Mouse (Mus musculus) thymus, postnatal 4 days (tissue): ENCODE measurements around the gene Dock8.

ENCODE experiments used
- DNase-seq: peaks from one replicate; pipeline ENCODE4 v3.0.0; 2021

The Dock8 gene

GRCm38 (mm10) chr19:24999201-24999886 lies at the start of gene Dock8:
Gene Dock8 (plus strand): TSS chr19:24999534.
- DNase-seq = peak; percentile 85

DNA sequence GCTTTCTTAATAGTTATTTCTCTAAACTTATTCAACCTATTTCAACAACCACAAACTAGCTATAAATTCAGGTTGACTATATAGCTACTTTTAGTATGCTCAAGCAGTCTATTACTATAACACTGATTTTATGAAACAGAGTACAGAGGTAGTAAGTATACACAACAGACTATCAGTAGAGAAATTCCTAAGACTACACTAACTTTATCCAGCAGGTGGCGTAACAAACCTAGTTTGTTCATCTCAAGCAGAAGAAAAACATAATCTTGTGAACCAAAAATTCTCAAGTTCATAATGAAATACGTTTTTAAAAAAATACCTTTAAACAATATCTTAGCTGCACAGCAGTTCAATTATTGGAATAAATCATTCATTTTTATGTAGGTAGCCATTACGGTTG lies 40.8 kb upstream of the Dock8 start:
- no peak for DNase-seq

DNA sequence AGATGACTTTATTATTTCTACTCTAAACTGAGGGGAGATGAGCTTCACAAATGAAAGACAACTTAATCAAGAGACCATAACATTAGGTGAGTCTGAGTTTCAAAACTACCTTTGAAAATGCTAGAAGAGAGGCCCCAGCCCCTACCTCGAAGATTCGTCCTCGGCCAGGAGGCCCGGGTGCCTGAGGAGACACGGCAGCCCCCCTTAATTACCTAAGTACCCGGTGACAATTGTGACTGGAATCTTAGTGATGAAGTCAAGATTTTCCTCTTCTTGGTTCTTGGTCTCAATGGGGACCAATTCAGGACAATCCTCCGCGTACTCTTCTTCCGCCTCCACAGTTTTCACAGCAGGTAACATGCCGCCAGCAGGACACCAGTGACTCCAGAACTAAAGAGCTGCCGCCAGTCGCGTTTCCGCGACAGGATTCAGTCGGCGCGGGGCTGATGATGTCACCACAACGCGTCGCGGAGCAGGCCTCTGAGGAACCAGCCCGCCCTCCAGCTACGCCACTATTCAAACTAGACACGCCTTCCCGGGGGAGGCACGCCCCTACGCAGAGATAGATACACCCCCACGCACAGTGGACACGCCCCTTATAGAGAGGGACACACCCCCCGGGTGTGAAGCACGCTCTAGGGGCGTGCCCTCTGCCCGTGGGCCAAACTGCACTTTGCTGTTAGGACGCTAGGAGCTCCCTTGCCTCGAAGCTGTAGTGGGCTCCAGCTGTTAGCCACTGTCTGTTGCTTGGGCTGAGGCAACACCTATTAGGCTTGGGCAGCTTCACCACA lies 38.0 kb upstream of the Dock8 start, which contains the start of gene Cbwd1:
Gene Cbwd1 (minus strand): TSS at position 439 of the 791 bp plus-strand sequence.
- DNase-seq = peak; percentile 99

GRCm38 (mm10) chr19:24966203-24966602 lies 33.1 kb upstream of the Dock8 start:
- no peak for DNase-seq

- DNase-seq = no peak
Observed at GRCm38 (mm10) chr19:24966941-24967340, 32.4 kb upstream of the Dock8 start.

DNA sequence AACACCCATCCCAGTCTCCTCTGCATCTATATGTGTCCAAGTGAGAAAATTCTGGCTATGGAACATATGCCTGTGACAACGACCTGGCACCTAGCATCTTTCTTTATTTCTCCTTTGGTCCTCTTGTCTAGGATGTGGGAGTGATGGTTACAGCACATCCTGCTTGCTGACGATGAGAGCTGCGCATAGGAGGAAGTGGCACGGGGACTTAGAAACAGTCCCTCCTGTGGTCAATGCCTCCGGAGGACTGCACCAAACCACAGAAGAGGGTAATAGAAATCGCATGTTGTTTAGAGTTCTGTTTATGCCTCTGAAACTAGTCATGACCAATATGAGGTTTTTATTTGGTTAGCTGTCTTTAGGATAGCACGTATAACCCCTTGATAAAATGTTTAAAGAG lies 28.0 kb upstream of the Dock8 start:
- DNase-seq = no peak

GRCm38 (mm10) chr19:24972701-24973390 lies 26.5 kb upstream of the Dock8 start:
- no peak for DNase-seq

GRCm38 (mm10) chr19:24977991-24978390 lies 21.3 kb upstream of the Dock8 start:
- no peak for DNase-seq

GRCm38 (mm10) chr19:24978852-24979842 lies 20.2 kb upstream of the Dock8 start:
- DNase-seq = no peak

- DNase-seq = no peak
Observed at GRCm38 (mm10) chr19:24981294-24981693, 18.0 kb upstream of the Dock8 start.

- DNase-seq = no peak
Observed at GRCm38 (mm10) chr19:24983050-24983449, 16.3 kb upstream of the Dock8 start.

DNA sequence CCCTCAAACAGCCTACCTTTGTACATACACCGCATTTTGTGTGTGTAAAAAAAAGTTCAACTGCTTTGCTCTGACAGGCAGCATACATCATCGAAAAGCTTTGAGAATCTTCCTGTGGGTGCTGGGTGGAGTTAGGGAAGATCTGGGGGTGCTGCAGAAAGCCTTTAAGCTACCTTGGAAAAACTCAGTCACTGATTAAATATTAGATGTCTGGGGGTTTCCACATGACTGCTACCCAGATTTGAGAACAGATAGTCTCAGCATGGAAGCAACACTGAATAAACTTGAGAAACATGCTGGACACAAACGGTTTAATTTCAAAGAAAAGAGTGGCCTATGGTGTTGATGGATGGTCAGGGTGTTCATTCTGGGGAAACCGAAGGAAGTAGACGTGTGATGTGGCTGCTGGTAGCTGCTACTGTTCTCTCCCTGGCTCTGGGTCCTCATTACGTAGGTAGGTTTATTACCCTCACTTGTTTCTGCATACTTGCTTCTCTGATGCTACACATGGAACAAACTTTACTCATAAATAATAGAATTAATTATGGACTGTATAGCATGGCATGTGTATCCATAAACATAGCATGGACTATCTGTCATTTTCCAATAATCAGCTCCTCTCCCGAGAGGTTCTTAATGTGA lies 15.4 kb upstream of the Dock8 start:
- no peak for DNase-seq

- no peak for DNase-seq
Observed at GRCm38 (mm10) chr19:24985045-24985444, 14.3 kb upstream of the Dock8 start.

DNA sequence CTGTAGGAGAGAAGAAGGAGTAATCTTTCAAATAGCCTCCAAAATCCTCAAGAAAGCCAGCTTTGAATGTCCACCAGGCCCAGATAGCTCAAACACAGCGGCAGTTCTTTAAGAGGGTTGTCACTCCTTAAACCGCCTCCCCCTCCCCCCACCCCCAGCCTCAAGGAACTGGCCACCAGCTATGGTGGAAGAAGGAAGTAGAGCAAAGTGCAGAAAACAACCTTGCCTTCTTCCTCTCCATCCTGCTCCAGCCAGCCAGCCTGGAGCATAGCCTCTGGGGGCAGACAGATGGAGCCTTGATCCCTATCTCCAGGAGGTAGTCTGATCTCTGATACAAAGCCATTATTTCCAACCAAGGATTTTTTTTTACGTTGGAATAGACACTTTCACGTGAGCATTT lies 12.0 kb upstream of the Dock8 start:
- no peak for DNase-seq

DNA sequence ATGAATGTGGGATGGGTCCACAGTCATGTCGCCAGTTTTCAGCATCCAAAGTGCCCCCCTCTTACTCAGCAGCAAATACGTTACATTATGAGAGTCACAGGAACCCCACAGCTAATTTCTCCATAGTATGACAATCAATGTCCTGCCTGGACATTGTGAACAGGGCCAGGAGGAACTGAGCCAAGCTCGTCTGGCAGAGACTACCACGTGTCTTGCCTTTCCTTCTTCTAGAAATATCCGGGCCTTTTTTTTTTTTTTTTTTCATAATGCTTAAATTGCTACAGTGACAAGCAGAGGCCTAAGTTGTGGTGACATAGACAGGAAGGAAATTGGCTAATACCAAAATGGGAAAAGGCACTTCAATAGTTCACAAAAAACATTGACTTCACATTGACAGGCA lies 10.5 kb upstream of the Dock8 start:
- DNase-seq = no peak

DNA sequence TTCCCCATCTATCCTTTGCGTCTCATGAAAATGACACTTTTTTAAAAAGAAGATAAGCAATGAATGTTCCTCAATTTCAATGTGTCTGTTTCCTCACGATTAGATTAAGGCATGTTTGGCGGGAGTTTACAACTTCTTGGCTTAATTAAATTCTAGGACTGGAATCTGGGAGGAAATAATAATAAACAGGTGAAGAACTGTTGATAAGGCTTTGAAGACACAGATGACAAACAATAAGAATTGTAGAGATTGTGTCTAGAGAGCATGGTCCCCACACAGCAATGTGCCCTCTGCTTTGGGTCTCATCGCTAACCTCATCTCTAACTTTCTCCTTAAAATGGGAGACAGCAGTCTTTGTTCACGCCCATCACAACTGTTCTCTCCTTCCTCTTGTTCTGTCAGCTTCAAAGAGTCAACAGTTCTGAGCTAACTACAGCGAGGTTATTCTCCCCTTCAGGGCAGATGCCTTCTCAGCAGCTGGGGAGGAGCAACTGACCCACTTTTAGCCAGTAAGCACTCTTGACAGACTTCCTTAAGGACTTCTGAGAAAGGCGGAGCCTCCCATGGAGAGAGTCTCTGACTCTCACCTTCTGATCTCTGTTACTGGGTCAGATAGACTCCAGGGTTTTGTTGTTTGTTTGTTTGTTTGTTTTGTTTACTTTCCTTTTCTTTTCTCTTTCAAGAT lies 9.1 kb upstream of the Dock8 start:
- peak; percentile 51 for DNase-seq

DNA sequence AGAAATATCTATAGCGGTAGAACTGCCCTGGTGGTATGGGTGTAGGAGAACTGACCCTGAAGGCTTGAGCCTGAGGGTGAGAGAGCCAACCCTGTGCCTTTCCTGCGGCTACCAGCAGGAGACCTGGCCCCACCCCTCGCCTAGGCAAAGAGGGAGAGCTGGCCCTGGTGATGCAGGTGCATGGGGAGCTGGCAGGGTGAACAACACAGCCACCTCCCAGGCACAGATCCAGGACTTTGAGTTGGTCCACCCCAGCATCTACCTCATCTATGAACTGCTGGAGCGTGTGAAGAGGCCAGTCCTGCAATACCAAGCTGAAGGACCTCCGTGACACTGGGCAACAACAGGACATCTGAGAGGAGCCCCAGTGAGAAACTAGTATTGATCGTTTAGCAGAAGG lies 5.8 kb upstream of the Dock8 start:
- peak; percentile 49 for DNase-seq

- no peak for DNase-seq
Observed at GRCm38 (mm10) chr19:24994900-24995299, 4.4 kb upstream of the Dock8 start.

DNA sequence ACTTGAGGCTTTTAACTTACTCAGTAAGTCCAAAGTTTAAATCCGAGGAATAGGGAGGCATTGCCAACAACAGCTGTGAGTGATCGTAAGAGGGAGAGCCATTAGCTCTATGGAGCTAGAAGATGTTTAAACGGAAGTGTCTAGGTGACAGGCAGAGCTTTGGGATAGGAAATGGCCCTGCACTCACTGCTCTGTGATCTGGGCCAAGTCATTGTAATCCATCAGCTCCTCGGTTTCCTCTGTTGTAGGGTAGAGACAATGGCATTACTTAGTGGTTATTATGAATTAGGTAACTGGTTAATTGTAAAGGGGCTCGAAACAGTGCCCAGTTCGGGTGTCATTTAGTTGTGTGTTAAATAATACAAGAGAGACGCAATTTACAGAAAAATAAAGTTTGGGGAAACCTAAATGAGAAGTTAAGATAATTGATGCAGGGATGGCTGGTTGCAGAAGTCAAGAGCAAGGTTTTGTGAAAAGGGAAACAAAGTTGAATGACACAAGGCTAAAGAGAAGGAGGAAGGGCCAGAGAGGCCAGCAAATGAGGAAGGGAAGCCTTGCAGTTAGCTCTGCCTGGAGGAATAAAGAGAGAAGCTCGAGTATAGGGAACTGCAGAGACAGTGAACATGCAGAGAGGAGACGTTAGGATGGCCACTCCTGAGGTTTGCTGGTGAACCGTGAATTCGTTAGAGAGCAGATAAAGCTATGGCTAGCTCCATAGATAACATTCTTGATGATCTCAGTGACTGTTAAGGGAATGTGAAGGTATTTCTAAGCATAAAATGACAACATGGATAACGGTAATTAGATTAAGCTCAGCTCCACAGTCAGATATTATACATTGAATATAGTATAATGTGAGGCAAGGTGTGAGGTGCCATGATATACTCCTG lies 2.3 kb upstream of the Dock8 start:
- no peak for DNase-seq

GRCm38 (mm10) chr19:24998561-24998960 lies 773 bp upstream of the Dock8 start:
- DNase-seq = no peak
